Mouse (Mus musculus): ENCODE data around the gene Yy1.

DNA sequence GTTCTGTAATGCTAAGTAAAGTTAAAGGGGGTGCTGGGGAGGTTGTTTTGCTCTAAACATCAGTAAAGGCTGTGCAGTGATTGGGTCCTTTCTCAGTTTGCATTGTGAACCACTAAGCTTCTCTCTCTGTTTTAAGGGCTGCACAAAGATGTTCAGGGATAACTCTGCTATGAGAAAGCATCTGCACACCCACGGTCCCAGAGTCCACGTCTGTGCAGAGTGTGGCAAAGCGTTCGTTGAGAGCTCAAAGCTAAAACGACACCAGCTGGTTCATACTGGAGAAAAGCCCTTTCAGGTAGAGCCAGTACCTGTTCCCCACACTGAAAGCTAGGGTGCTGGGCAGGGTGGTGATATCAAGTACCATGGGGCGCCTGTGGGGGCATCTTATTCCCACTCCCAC lies 21.7 kb downstream of the Yy1 start:
- TF ChIP-seq CTCF (IDR thresholded peaks at IDR 0.05; ENCODE audit: control insufficient read depth, insufficient read depth, insufficient replicate concordance, low read depth, low read length) (no peak), POLR2A (IDR thresholded peaks at IDR 0.05; ENCODE audit: control insufficient read depth, low read depth, low read length) (no peak)
